Mouse (Mus musculus) urinary bladder, postnatal 25 days (tissue): ENCODE data around the gene Ndufs8.

Experiments used
- DNase-seq: peaks from one replicate; pipeline ENCODE4 v3.0.0; 2022; ENCODE audit warnings: low spot score

Gene Ndufs8

GRCm38 (mm10) chr19:3930262-3931057 lies 17.9 kb upstream of the Ndufs8 start:
- DNase-seq = no peak

GRCm38 (mm10) chr19:3929211-3929941 lies 16.8 kb upstream of the Ndufs8 start, which contains the start of gene Aldh3b1:
Aldh3b1 (minus strand) TSS chr19:3929808.
- peak; percentile 72 for DNase-seq

- DNase-seq = no peak
Measured at GRCm38 (mm10) chr19:3928779-3929178, 16.2 kb upstream of the Ndufs8 start.

GRCm38 (mm10) chr19:3927989-3928388 lies 15.4 kb upstream of the Ndufs8 start:
- no peak for DNase-seq

- DNase-seq = no peak
Measured at GRCm38 (mm10) chr19:3926685-3927084, 14.1 kb upstream of the Ndufs8 start.

- no peak for DNase-seq
Measured at GRCm38 (mm10) chr19:3926279-3926678, 13.7 kb upstream of the Ndufs8 start.

- DNase-seq = no peak
Measured at GRCm38 (mm10) chr19:3925859-3926258, 13.3 kb upstream of the Ndufs8 start.

- no peak for DNase-seq
Measured at GRCm38 (mm10) chr19:3924868-3925267, 12.3 kb upstream of the Ndufs8 start.

- no peak for DNase-seq
Measured at GRCm38 (mm10) chr19:3924190-3924589, 11.6 kb upstream of the Ndufs8 start.

GRCm38 (mm10) chr19:3923586-3923985 lies 11.0 kb upstream of the Ndufs8 start:
- DNase-seq = no peak

GRCm38 (mm10) chr19:3922661-3923371 lies 10.2 kb upstream of the Ndufs8 start:
- no peak for DNase-seq

- DNase-seq = no peak
Measured at GRCm38 (mm10) chr19:3919928-3920327, 7.4 kb upstream of the Ndufs8 start.

GRCm38 (mm10) chr19:3916727-3917126 lies 4.2 kb upstream of the Ndufs8 start:
- DNase-seq = no peak

- no peak for DNase-seq
Measured at GRCm38 (mm10) chr19:3914535-3914934, 2.0 kb upstream of the Ndufs8 start.

- no peak for DNase-seq
Measured at GRCm38 (mm10) chr19:3913692-3914091, 1.1 kb upstream of the Ndufs8 start.

GRCm38 (mm10) chr19:3910206-3910605 lies 2.4 kb downstream of the Ndufs8 start:
- no peak for DNase-seq

- DNase-seq = no peak
Measured at GRCm38 (mm10) chr19:3907876-3908660, 4.5 kb downstream of the Ndufs8 start.

GRCm38 (mm10) chr19:3906795-3907786 lies 5.5 kb downstream of the Ndufs8 start, which contains the start of gene Tcirg1:
Tcirg1 (minus strand) TSS chr19:3907133.
- DNase-seq = peak; percentile 71

GRCm38 (mm10) chr19:3906326-3906725 lies 6.2 kb downstream of the Ndufs8 start:
- no peak for DNase-seq

- DNase-seq = no peak
Measured at GRCm38 (mm10) chr19:3905261-3905969, 7.2 kb downstream of the Ndufs8 start.
